Mouse (Mus musculus) hindlimb bud, embryonic 11.5 days (tissue): ENCODE measurements around the gene Vsig10.
"Not testable (repeated sequence)": the region's sequence is repeated elsewhere in the genome, so short reads cannot be mapped to it uniquely, and the experiment has no call there.

Experiments used
- DNase-seq: peaks from one replicate; pipeline ENCODE4 v3.0.0-alpha.2; 2012; ENCODE audit warnings: low read depth, low spot score; ENCODE audit errors: extremely low spot score

Gene Vsig10

DNA sequence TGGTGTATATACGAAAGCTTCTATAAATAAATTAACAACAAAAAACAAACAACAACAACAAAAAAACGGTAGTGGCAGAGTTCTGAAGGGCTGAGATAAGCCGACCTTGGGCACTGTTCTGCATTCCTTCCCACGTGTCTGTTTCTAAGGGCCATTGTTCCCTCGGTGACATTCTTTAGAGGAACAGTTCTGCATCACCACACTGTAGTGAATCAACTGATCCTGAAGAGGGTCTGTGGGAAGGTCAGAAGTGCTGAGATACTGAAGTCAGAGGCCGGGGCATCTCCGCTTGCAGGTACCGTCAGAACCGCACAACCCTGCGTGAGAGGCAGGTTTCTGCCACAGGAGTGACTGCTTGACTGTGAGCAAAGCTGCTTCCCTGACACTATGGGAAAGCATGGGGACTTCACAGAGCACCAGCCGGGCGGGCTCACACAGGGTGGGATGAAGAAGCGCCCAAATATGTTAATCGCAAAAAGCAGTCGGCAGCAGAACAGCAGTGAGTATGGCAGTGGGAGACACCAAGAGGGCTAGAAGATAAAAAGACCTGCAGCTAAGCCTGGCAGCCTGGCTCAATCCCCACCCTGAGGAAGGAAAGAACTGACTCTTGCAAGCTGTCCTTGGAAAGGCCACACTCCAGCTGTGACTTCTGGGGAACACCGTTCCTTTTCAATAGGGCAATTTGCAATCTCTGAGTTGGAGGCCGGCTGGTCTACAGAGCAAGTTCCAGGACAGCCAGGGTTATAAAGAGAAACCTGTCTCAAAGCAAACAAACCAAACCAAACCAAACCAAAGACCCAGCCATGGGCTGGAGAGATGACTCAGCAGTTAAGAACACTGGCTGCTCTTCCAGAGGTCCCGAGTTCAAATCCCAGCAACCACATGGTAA is 14.9 kb upstream of the Vsig10 start:
- DNase-seq, result no peak

DNA sequence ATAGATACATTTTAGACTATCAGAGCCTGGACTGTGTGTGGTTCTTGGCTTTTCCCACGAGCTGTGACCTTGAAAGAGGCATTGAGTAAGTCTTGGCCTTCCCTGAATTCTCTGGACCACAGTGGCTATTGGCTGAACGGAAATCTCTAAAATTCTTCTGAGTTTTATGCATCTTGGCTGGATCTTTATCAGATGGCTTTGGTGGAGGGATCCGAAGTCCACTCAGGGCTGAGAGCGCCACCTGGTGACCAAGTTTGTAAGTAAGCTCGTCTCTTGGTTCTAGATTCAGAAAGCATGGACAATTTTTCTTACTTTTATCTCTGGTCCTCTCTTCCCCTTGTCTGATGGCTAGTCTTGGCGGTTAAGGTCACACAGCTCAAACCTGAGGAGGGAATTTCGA is 13.9 kb upstream of the Vsig10 start:
- no peak for DNase-seq

DNA sequence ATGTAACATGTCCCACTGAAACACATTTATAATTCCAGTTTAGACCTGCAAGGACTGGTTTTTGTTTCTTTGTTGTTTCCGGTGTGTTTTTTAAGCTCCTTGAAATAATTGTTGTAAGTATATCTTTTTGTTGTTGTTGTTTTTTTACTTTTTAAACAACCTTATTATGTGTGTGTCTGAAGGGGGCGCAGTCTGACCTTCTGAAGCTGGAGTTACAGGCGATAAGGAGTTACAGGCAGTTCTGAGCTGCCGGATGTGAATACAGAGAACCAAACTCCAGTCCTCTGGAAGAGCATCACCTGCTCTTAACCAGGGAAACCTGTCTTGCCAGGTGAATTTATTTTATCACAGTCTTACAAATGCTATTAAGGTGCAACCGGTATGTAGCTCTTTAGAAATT is 13.1 kb upstream of the Vsig10 start:
- no peak for DNase-seq

DNA sequence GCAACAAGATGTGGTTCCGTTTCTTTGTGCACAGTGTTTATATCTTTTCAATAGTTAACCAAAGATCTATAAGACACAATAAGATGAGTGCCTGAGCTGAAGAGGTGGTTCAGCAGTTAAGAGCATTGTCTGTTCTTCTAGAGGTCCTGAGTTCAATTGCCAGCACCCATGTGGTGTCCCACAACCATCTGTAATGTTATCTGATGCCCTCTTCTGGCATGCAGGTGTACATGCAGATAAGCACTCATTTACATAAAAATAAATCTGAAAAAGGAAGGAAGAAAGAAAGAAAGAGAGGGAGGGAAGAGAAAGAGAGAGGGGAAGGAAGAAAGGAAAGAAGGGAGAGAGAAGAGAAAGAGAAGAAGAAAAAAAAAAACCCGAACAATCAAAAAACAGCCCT is 12.1 kb upstream of the Vsig10 start:
- DNase-seq, result no peak

DNA sequence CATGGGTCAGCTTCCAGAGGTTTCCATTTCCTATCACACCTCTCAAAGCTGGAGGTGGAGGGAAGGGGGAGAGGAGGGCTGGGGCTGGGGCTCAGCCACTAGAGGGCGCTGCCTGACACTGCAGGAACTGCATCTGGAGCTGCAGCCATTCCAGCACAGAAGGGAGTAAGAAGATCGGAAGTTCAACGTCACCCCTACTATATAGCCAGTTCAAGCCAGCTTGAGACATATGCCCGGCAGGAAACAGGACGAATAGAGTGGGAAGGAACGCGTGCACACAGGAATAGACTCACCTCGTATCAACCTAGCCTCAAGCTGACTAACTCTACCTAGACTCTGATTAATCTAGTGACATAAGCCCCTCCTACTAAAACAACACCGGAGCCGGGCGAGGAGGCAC is 11.2 kb upstream of the Vsig10 start:
- DNase-seq, result no peak

DNA sequence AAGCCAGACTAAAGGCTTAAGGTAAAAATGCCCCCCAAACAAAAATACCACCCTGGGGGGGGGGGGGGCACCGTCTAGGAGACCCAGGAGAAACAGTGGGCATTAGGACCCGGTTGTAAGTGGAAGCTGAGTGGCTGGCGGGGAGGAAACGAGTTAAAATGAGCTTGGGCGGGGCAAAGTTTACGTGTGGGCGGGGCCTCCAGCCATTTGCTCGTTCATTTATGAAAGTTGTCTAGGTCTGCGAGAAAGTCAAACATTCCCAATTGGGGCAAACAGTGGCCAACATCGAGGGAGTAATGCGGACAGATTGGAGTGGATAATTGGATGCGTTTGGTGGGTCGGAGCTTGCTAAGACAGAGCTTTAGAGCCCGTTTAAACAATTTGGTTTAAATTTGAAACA is 5.5 kb upstream of the Vsig10 start:
- no peak for DNase-seq

DNA sequence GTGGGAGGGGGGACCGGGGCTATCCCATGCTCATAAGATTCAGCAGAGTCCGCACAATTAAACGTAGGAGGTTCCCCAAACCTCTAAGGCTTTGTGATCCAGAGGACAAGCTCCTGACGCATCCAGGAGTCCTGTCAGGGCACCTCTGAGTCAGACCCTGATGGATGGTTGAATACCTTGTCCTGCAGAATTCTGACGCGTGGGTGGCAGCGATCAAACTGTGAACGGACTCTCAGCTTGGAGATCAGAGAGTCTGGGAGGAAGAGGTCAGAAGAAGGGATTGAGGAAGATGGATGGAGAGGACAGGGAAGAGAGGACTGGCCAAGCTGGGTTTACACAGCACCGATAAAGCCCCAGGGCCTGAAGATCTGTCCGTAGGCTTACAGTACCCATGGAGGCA is 5.0 kb upstream of the Vsig10 start:
- no peak for DNase-seq

DNA sequence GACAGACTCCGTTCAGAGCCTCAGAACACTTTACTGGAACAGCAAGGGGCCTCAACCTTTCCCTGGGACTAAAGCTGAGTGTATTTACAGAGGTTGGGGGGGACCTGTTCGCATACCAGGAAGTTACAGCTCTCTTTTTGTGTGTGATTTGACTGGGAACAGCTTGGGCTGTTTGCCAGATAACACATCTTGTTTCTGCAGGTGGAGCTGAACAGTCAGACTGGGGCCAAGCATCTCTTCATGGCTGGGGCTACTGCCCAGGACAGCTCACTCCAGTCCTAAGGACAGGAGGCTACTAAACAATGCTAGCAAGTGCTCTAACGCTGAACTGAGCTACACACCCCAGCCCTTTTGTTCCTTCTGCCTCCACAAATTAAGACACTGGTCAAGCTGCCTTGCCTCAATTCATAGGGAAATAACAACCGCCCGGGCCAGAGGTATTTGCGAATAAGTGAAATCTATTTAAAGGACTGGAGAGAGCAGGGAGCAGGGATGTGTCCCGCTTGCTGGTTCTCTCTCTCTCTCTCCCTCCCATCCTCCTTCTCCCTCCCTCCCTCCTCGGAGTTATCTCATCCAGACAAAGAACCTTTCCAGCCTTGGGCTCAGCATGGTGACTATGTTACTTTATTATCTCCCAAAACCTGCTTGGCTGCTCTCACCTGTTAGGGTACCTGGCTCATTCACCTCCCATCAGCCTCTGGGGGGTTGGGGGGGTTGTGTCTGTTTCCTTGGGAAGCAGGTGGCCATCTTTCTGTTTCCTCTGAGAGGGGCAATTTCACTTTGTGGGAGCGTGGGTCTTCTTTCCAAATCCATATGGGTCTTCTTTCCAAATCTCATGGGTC is 4.1 kb upstream of the Vsig10 start:
- no peak for DNase-seq

DNA sequence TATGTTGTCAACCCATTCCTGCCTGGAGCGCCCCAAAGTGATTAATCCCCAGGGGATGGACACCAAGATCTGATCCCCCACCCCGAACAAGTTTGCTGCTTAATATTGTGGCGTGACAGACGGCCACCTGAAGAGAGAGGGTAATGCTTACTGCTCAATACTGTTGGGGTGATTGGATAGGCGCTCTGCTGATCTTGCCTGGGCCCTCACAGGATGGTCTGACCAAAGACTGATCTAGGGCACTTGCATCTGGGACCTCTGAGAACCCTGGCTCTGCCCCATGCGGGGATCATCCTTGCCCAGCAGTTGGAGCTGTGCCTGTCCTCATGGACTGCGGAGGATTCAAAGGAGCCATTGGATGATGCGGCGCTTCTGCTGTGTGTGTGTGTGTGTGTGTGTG is 4.9 kb downstream of the Vsig10 start:
- DNase-seq, result no peak

DNA sequence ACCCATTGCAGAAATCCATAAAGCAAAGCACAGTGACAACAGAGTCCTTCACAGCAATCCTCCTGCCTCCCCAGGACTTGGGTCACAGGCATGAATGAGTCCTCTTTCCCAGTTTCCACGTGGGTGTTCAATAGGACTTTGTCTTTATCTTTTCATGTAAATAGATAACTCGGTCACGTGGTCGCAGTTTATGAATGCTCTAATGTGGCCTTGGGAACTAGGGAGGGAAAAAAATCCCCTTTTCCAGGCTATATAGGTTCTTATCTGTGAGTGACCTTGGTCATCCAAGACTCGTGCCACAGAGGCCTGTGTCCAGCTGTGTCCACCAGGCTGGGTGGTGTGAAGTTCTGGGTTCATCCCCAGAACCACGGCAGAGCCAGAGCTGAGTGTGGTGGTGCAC is 7.5 kb downstream of the Vsig10 start:
- DNase-seq, result no peak

DNA sequence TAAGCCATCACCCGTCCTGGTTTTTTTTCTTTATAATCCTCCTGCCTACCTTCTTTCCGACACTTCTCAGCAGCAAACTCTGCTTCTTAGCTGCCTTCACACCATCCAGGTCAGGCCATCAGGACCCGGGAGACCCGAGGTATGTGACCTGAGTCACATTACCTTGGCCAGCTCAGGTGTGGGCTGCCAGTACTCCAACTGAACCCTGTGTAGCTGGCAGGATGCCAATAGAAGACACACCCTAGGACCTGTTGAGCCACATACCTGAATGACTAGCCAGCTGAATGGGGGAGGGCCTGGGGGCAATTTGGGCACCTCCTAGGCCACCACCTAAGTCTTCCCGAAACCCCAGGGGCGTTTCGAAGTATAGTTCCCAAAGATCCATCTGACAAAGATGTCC is 11.6 kb downstream of the Vsig10 start:
- DNase-seq, result no peak

DNA sequence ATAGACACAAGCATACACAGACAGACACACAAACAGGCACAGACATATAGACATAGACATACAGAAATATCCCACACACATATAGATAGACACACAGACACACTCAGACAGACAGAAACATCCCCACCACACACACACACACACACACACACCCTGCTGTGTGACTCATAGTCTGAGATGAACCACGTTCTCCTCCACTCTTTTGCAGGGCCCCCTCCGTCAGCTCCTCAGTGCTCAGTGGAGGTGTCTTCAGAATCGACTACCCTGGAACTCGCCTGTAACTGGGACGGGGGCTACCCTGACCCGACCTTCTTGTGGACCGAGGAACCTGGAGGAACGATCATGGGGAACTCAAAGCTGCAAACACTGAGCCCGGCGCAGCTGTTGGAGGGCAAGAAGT is 19.1 kb downstream of the Vsig10 start:
- no peak for DNase-seq

DNA sequence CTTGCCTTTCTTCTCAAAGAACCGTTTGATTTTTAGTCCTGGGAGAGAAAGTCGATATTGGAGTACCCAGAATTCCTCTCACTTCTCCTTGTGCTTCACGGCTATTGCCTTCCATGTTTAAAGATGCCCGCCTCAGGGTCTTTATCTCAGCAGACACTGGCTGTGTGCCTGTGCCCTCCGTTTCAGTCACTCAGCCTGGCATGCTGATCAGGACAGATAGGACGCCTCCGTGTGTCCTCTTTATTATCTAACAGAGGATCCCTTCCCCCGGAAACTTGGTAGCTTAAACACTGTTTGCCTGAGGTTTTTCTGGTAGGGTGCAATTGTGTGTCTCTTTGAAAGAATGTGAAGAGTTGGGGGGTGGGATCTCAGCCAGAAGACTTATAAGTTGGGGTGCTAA is 19.6 kb downstream of the Vsig10 start:
- DNase-seq, result no peak

DNA sequence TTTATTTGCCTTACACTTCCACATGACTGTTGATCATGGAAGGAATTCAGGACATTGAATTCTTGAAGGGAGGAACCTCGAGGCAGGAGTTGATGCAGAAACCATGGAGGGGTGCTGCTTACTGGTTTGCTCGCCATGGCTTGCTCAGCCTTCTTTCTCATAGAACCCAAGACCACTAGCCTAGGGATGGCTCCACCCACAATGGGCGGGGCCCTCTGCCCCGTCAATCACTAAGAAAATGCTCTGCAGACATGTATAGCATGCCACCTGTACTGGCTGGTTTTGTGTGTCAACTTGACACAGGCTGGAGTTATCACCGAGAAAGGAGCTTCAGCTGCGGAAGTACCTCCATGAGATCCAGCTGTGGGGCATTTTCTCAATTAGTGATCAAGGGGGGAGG is 21.2 kb downstream of the Vsig10 start:
- no peak for DNase-seq

DNA sequence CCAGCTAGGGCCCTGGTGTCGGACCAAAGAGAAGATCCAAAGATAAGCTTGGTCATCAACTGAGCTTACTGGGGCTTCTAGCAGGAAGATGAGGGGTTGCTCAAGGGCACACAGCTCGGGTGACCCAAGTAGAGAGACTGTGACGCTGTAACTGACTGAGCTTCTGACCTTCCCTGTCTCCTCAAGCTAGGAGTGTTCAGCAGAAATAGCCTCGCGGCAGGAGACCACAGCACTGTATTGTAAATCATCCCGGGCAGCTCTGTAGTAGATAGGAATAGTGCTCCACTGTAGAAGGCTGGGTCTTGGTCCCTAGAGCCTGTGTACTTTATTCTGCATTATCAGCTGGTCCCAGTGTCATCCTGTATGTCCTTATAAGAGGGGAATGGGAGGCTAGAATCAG is 23.0 kb downstream of the Vsig10 start:
- no peak for DNase-seq

DNA sequence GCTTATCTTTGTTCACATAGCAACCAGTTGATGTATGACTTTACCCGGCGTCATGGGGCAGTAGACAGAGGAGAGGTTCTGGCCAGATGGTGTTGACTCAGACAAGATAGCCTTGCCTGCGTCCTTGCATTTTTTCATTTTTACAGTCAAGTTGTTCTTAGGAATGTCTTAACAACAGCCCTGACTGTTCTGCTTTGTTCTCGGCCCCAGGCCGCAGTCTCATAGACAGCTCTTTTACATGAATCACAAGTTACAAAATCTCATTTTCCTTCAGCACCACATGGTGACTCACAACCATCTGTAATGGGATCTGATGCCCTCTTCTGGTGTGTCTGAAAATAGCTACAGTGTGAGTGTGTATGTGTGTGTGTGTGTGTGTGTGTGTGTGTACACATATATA is 25.6 kb downstream of the Vsig10 start:
- not testable (repeated sequence) for DNase-seq

DNA sequence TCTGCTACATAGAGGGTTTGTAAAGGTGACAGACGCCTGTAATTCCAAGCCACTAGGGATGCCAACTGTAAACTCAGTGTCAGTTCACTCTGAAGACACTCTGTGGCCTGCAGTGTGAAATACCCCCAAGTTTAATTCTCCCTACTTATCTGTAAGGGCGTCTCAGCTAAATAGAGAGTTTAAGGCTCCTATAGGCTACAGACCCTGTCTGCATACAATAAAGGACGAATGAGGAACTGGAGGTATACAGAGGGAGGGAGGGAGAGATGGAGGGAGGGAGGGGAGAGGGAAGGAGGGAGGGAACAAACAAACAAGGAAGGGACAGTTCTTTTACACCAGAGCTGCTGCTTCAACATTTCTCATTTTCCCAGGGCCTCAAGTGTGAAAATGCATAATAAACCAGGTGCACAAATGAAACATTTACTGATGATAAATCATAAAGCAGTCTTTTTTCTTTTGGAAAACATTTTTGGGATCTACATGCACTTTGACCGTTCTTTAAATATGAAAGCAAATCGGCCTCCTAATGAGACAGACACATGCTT is 26.6 kb downstream of the Vsig10 start:
- no peak for DNase-seq

DNA sequence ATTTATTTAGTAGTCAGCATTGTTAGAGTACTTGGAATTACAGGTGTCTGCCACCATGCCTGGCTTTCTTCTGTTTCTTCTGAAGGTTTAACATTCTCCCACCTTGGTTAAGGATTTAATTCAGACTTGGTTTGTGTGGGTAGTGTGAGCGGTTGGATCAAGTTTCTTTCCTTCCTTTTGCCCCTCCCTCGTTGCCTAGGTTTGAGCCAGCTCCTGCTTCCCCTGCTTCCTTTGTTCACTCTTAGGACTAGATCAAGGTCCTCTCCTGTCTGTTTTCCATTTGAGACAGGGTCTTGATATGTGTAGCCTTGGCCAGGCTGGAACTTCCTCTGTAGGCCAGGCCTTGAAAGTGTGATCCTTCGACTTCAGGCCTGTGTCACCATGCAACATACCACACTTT is 27.4 kb downstream of the Vsig10 start:
- no peak for DNase-seq

DNA sequence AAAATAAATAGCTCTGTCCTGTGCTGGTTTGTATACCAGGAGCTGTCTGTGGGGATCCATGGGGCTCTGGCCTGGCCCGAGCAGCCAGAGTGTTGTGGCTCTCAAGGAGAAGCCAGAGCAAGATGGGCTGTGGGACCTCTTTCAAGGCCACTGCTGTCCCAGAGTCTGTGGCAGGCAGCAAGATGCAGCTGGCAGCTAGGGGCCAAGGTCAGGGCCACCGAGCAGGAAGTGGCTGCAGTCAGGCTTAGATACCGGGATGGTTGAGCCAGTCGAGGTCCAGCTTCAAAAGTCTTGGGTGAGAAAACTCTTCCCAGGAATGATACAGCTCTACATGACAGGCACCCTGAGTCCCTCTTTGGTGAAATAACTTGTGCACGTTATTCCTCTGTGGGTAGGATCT is 28.1 kb downstream of the Vsig10 start:
- DNase-seq, result no peak

DNA sequence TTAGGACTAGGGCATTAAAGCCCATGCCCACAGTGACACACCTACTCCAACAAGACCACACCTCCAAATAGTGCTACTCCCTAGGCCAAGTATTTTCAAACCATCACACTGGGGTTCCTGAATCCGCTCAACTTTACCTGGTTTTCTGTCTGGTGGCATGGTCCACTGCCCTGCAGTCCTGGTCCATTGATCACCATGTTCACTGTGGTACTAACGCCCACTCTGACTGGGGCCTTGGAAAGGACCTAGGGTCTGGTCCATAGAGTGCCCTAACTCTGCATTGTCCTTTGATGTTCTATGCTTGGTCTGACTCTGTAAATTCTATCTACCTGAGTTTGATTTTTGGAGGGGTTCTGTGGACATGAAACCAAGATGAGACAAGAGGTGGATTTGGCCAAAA is 29.0 kb downstream of the Vsig10 start:
- DNase-seq, result no peak

DNA sequence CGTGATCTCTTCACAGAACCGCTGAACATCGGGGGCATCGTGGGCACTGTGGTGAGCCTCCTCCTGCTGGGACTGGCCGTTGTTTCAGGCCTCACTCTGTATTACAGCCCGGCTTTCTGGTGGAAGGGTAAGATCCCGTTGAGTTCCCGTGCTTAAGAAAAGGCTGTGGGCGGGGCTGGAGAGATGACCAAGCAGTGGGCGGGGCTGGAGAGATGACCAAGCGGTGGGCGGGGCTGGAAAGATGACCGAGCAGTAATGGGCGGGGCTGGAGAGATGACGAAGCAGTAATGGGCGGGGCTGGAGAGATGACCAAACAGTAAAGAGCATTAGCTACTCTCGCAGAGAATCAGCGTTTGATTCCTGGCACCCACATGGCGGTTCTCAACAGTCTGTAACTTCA is 29.4 kb downstream of the Vsig10 start:
- no peak for DNase-seq

DNA sequence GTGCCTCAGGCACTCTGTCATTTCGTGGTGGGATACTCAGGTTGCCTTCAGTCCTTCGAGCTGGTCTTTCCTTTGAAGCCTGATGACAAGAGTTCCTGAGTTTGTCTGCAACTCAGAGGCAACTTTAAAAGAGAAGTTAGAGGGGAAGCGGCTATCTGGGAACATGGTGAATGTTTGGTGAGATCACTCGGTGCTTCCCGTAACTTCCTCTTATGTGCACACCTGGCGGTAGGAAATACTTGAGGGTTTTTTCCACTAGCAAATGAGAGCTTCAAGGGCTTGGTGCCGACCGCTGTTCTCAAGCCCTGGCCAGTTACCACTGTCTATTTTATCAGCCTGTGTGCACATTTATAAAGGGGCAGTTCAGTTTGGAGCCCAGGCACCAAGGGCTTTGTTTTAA is 35.2 kb downstream of the Vsig10 start:
- no peak for DNase-seq
